Mouse (Mus musculus) embryonic facial prominence, embryonic 11.5 days (tissue): Measurements from ENCODE around the gene C1qtnf5. TPM values are rescaled to one million over a fixed set of nuclear protein-coding genes. Genes with fewer than 3 reads are reported as not detected.

ENCODE experiments used
- ATAC-seq: fragments of 200-750 bp; cut with Nextera tagmentation; replicated peaks from 2 replicates; pipeline ENCODE4 v1.8.0; 2017; ENCODE audit warnings: low read depth; ENCODE audit not compliant: insufficient number of reproducible peaks, low FRiP score, low TSS enrichment
- DNase-seq: peaks from one replicate; pipeline ENCODE4 v3.0.0-alpha.2; 2015; ENCODE audit warnings: low spot score
- H3K27ac ChIP-seq: fragments of 300-500 bp; sonication (generic); replicated peaks from 2 replicates; pipeline ENCODE4 v1.5.1; 2014; ENCODE audit warnings: mild to moderate bottlenecking, low read depth, low read length, control low read depth
- H3K27me3 ChIP-seq: fragments of 300-500 bp; sonication (generic); 2 replicates; pipeline ENCODE4 v1.6.1; 2014; ENCODE audit warnings: mild to moderate bottlenecking, low read length, moderate library complexity, mixed read lengths; ENCODE audit not compliant: control insufficient read depth, insufficient read depth
- H3K36me3 ChIP-seq: fragments of 300-500 bp; sonication (generic); replicated peaks from 2 replicates; pipeline ENCODE4 v1.6.1; 2014; ENCODE audit warnings: low read depth, mild to moderate bottlenecking, low read length, moderate library complexity, mixed read lengths; ENCODE audit not compliant: control insufficient read depth, insufficient read depth
- H3K4me1 ChIP-seq: fragments of 300-500 bp; sonication (generic); 2 replicates; pipeline ENCODE4 v1.6.1; 2014; ENCODE audit warnings: low read length, mixed read lengths; ENCODE audit not compliant: control insufficient read depth, insufficient read depth
- H3K4me2 ChIP-seq: fragments of 300-500 bp; sonication (generic); 2 replicates; pipeline ENCODE4 v1.6.1; 2014; ENCODE audit warnings: low read depth, mild to moderate bottlenecking, control low read depth, low read length, moderate library complexity
- H3K4me3 ChIP-seq: fragments of 300-500 bp; sonication (generic); 2 replicates; pipeline ENCODE4 v1.5.1; 2014; ENCODE audit warnings: low read depth, low read length, control low read depth
- H3K9ac ChIP-seq: fragments of 300-500 bp; sonication (generic); replicated peaks from 2 replicates; pipeline ENCODE4 v1.6.1; 2014; ENCODE audit warnings: mild to moderate bottlenecking, control low read depth, low read length
- H3K9me3 ChIP-seq: fragments of 300-500 bp; sonication (generic); replicated peaks from 2 replicates; pipeline ENCODE4 v1.6.1; 2016; ENCODE audit warnings: mild to moderate bottlenecking, low read length, inconsistent platforms, mixed read lengths; ENCODE audit not compliant: control insufficient read depth
- WGBS: fragments of 180-500 bp; shearing (Covaris S2); extraction: QIAGEN DNeasy Blood & Tissue Kit; methylation state at CpG from one replicate; pipeline ENCODE4 v1.1.7; 2014; 5-methylcytosine and 5-hydroxymethylcytosine counted together
- polyA plus RNA-seq: library from polyadenylated mRNA; unstranded; fragments of >200 nt; fragmentation: Nextera tagmentation; extraction: Ambion mirVana; gene quantifications from 2 replicates; pipeline ENCODE4 v1.2.1, GENCODE M21; 2014

The C1qtnf5 gene
- polyA plus RNA-seq, 1 experiment from 2014 or later, result 0.53 TPM

DNA sequence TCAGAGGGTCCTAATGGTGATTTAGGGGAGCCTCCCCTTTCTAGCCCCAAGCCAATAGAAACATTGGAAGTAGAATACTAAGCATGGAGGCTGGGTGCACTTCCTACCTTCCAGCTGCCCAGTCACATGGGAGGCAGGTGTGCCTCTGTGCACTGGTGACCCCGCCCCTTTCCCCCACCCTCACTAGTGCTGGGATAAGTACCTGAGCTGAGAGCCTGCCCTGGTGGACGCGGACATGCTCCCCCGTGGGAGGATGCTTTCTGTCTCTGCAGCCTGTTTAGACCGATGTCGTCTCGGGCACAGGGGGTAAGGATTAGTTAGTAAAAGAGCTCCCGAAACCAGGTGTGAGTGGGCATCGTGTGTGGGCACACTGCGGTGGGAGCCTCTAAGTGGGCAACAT, 20.1 kb upstream of the C1qtnf5 start:
- WGBS, result 36% methylated on average over 10 of the region's 10 CpGs
- H3K4me1 ChIP-seq, result peaks cover 6% of the 10 kb centered on the region
- no peak overlapping the region for H3K4me2 ChIP-seq
- no peak overlapping the region for H3K4me3 ChIP-seq
- H3K9me3 ChIP-seq, result no peaks in the 10 kb centered on the region
- no peak overlapping the region for H3K27ac ChIP-seq
- peaks cover 6% of the 10 kb centered on the region for H3K27me3 ChIP-seq
- H3K9ac ChIP-seq, result no peak overlapping the region
- no peaks in the 10 kb centered on the region for H3K36me3 ChIP-seq
- ATAC-seq (no peak), DNase-seq (no peak)

GRCm38 (mm10) chr9:44087761-44088455, 19.1 kb upstream of the C1qtnf5 start:
- Histone ChIP-seq H3K4me3 (no peak overlapping the region), H3K9ac (no peak overlapping the region)
- 7% methylated on average over 15 of the region's 15 CpGs for WGBS

DNA sequence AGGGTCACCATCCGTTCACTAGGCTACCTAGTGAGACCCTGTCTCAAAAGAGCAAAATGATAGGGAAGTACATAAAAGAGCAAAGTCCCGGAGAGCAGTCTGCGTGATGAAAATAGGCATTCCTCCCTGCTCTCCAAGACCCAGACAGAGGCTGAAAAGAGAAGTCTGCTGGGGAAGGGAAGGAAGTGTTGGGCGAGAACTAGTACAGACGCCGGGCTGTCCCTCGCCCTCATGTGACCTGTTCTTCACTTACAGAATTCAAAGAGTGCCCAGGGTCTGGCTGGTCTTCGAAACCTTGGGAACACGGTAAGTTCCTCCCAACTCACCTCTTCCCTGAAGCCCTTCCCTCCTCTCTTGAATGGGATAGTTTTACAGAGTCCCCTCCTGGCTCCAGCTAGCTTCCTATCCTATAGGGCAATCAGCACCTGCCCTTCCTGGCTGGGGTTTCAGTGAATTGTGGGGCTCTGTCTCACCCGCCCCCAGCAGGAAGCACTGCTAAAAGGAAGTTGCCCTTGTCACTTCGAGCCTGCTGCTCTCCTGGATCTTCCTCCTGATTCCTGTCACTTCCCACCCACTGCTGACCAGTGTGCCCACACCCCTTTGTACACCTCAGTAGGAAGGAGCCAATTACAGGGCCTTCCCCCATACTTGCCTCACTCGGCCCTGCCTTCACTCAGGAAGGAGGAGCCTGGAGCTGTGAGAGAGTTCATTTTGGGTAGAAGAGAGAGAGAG, 18.0 kb upstream of the C1qtnf5 start:
- ATAC-seq (no peak), DNase-seq (no peak)
- Histone ChIP-seq H3K4me3 (no peak overlapping the region), H3K9ac (no peak overlapping the region), H3K36me3 (no peaks in the 10 kb centered on the region; the same call in 1 of the 2 replicates), H3K4me2 (no peak overlapping the region), H3K4me1 (peaks cover 6% of the 10 kb centered on the region; the same call in 1 of the 2 replicates), H3K27ac (no peak overlapping the region), H3K9me3 (no peaks in the 10 kb centered on the region), H3K27me3 (peaks cover 6% of the 10 kb centered on the region)
- 66% methylated on average over 12 of the region's 12 CpGs for WGBS

More at GRCm38 (mm10) chr9:44087761-44088455, 19.1 kb upstream of the C1qtnf5 start:
- Histone ChIP-seq H3K4me1 (peaks cover 6% of the 10 kb centered on the region), H3K27ac (no peak overlapping the region), H3K27me3 (peaks cover 6% of the 10 kb centered on the region), H3K9me3 (no peaks in the 10 kb centered on the region), H3K4me2 (no peak overlapping the region; the same call in 1 of the 2 replicates), H3K36me3 (no peaks in the 10 kb centered on the region; the same call in 1 of the 2 replicates)
- ATAC-seq, result peak; percentile 37; the same call in 1 of the 2 replicates
- peak; percentile 61 for DNase-seq

DNA sequence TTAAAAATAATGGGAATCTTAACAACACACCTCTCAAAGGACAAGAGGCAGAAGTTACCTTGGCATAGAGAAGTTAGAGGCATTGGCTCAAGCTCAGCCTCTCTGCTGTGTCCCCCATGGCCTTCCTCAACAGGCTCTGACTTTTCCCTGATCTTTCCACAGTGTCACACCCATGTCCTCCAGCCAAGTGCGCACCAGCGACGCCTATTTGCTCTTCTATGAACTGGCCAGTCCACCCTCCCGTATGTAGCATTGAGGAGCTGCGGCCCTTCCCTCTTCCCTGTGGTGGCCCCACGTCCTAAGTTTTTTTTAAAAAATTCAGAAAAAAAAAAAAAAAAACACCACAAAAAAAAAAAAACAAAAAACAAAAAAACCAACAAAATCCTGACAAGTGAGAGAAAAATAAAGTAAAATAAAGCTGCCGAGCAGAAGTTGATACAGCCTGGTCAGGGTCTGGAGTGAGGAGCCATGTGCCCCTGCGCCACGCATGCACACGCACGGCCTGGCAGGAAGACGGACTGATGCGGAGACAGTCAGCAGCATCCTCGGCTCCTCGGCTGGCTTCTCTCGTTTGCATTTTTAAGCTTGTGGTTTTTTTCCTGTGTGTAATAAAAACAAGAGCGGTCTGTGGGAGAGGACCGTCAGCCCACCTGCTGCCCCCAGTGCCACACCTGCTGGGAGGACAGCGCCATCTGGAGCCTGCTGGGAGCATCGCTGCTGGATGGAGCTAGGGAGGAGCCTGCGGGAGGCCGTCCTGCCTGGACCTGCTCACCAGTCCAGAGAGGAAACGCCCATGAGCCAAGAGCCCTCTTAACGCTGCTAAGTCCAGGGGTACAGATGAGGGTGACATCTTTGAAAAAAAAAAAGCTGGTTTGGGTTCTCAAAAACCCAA, 13.2 kb upstream of the C1qtnf5 start:
- H3K27me3 ChIP-seq, result no peaks in the 10 kb centered on the region
- ATAC-seq (peak; percentile 81; the same call in 1 of the 2 replicates), DNase-seq (peak; percentile 83)
- H3K9me3 ChIP-seq, result no peaks in the 10 kb centered on the region
- no peaks in the 10 kb centered on the region; the same call in 1 of the 2 replicates for H3K4me1 ChIP-seq
- no peak overlapping the region for H3K4me2 ChIP-seq
- no peak overlapping the region for H3K27ac ChIP-seq
- H3K4me3 ChIP-seq, result no peak overlapping the region
- 32% methylated on average over 24 of the region's 24 CpGs for WGBS
- H3K9ac ChIP-seq, result no peak overlapping the region
- no peaks in the 10 kb centered on the region; the same call in 1 of the 2 replicates for H3K36me3 ChIP-seq

- no peak overlapping the region for H3K4me3 ChIP-seq
- H3K4me2 ChIP-seq, result no peak overlapping the region
- no peaks in the 10 kb centered on the region; the same call in 1 of the 2 replicates for H3K4me1 ChIP-seq
- H3K9ac ChIP-seq, result no peak overlapping the region
- ATAC-seq (no peak), DNase-seq (no peak)
- H3K27ac ChIP-seq, result no peak overlapping the region
- no peaks in the 10 kb centered on the region for H3K27me3 ChIP-seq
- H3K36me3 ChIP-seq, result no peaks in the 10 kb centered on the region; the same call in 1 of the 2 replicates
- 84% methylated on average over 3 of the region's 3 CpGs for WGBS
- no peaks in the 10 kb centered on the region for H3K9me3 ChIP-seq
These were observed 12.3 kb upstream of the C1qtnf5 start for GRCm38 (mm10) chr9:44094737-44095136.

- Histone ChIP-seq H3K36me3 (no peaks in the 10 kb centered on the region; the same call in 1 of the 2 replicates), H3K27ac (no peak overlapping the region), H3K4me3 (no peak overlapping the region), H3K9ac (no peak overlapping the region), H3K4me1 (no peaks in the 10 kb centered on the region; the same call in 1 of the 2 replicates), H3K9me3 (no peaks in the 10 kb centered on the region), H3K4me2 (no peak overlapping the region), H3K27me3 (no peaks in the 10 kb centered on the region)
- ATAC-seq (no peak), DNase-seq (no peak)
- 91% methylated on average over 9 of the region's 9 CpGs for WGBS
These were observed 11.3 kb upstream of the C1qtnf5 start for GRCm38 (mm10) chr9:44095781-44096180.

DNA sequence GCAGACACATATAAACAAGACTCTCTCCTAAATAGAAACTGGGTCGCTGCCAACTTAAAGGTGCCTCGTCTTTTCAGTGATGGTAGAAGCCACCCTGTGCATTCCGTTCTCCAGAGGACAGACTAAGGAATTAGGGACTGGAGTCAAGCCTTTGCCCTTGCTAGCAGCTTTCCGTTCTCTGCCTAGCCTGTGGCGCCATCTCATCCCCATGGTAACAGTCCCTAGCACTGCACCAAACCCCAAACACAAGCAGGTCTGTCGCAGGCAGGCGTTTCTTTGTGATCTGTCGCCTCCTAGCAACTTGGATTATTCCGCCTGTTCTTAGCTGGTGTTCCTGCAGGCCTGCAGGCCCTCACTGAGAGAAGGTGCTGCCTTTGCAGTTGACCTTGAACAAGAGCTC, 10.5 kb upstream of the C1qtnf5 start:
- no peak for DNase-seq
- no peak overlapping the region for H3K27ac ChIP-seq
- no peaks in the 10 kb centered on the region for H3K9me3 ChIP-seq
- H3K27me3 ChIP-seq, result no peaks in the 10 kb centered on the region
- no peak for ATAC-seq
- no peak overlapping the region for H3K4me3 ChIP-seq
- WGBS, result 28% methylated on average over 9 of the region's 9 CpGs
- no peaks in the 10 kb centered on the region; the same call in 1 of the 2 replicates for H3K4me1 ChIP-seq
- 0 out of 2 replicates have a peak overlapping the region, but pooled peaks have one; percentile 29 for H3K9ac ChIP-seq
- no peak overlapping the region for H3K4me2 ChIP-seq
- H3K36me3 ChIP-seq, result no peaks in the 10 kb centered on the region; the same call in 1 of the 2 replicates
